Mouse (Mus musculus): ENCODE data around the gene Ubr7. TPM values are rescaled to one million over a fixed set of nuclear protein-coding genes. Genes with fewer than 3 reads are reported as not detected.

The Ubr7 gene
- polyA plus RNA-seq, 1 experiment: 9.3 TPM

DNA sequence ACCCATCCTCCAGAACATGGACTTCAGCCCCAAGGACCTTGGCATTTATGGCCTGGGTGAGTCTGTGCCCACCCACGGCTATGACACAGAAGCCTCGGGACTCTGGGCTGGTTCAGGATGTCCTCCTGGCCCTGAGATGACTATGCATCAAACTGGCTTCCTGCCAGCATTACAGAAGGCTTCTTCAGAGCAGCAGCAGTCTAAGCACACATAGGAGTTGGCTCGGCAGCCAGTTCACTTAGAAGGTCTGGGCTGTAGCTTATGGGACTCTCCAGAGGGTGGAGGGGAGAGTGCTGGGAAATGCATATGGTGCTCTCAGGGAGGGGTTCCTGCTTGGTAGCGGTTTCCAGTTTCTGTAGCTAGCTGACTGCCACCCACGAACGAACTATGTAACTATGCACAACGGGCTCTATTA is 32.0 kb upstream of the Ubr7 start:
- H3K4me3 ChIP-seq (ENCODE audit: extremely low read depth, insufficient read depth, insufficient read length): no peak overlapping the region
- no peak for DNase-seq (ENCODE audit: low read depth in 1 of 2, low spot score in 2 of 2)
- H3K4me1 ChIP-seq (ENCODE audit: control insufficient read depth, insufficient read depth, insufficient read length): peaks cover 8% of the 10 kb centered on the region; the same call in 1 of the 2 replicates
- H3K27me3 ChIP-seq (ENCODE audit: control insufficient read depth, insufficient read depth, low read length): no peaks in the 10 kb centered on the region
- WGBS: 65% methylated on average over 7 of the region's 7 CpGs
- no peak overlapping the region for H3K27ac ChIP-seq (ENCODE audit: insufficient read depth, low read length)
- no peaks in the 10 kb centered on the region for H3K36me3 ChIP-seq (ENCODE audit: control insufficient read depth, insufficient read depth, low read length)
- TF ChIP-seq CTCF (IDR thresholded peaks at IDR 0.05; ENCODE audit: extremely low read depth, insufficient read depth, insufficient read length, insufficient replicate concordance): no peak

DNA sequence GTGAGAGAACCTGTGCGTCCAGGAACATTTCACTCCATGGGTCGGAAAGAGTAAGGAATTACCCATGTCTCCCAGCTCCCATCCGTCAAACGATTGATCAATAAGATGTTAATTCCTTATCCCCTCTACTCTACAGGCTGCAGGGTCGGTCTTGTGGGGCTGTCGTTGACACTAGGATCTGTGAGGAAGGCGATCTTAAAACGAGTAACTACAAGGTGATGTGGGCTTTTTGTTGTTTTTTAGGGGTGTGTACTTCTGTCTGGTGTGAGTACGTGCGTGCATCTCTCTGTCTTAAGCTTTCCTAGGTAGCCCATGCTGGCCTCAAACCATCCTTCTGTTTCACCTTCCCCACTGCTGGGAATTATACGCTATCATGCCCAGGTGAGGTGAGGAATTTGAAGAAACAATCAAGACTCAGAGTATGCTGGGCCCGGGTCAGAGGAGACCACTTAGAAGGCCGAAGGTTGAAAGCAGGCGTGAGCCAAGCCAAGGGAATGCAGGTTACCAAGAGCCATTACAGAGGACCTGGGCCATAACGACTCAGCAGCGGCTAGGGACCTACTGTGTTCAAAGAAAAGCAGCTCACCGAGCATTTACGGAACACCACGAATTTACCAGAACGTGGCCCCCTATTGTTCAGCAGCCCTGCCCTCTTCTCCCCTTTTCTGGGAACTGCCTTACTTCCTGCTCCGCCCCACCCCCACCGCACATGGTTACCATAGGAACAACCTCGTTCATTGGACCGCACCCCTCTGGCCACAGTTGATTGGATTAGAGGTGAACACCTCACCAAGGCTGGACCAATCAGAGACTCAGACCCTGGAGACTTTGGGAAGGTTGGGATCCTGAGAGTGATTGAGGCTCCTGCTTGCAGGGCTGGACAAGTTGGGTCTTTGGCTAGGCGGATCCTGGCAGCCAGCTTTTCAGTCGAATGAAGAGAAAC is 27.6 kb upstream of the Ubr7 start:
- TF ChIP-seq POLR2A (IDR thresholded peaks at IDR 0.05; ENCODE audit: low read depth, low read length) (no peak), CTCF (IDR thresholded peaks at IDR 0.05; ENCODE audit: extremely low read depth, insufficient read depth, insufficient read length, insufficient replicate concordance) (no peak)
- Histone ChIP-seq H3K36me3 (ENCODE audit: control insufficient read depth, insufficient read depth, low read length) (no peaks in the 10 kb centered on the region), H3K27me3 (ENCODE audit: control insufficient read depth, insufficient read depth, low read length) (no peaks in the 10 kb centered on the region), H3K27ac (ENCODE audit: insufficient read depth, low read length) (no peak overlapping the region), H3K4me1 (ENCODE audit: control insufficient read depth, insufficient read depth, insufficient read length) (peaks cover 10% of the 10 kb centered on the region; the same call in 1 of the 2 replicates), H3K4me3 (ENCODE audit: extremely low read depth, insufficient read depth, insufficient read length) (peak overlapping the region; percentile 25; the same call in 1 of the 2 replicates)
- DNase-seq (ENCODE audit: low read depth in 1 of 2, low spot score in 2 of 2): peak in 1 of 2 experiments; percentile 40
- 51% methylated on average over 26 of the region's 26 CpGs for WGBS

DNA sequence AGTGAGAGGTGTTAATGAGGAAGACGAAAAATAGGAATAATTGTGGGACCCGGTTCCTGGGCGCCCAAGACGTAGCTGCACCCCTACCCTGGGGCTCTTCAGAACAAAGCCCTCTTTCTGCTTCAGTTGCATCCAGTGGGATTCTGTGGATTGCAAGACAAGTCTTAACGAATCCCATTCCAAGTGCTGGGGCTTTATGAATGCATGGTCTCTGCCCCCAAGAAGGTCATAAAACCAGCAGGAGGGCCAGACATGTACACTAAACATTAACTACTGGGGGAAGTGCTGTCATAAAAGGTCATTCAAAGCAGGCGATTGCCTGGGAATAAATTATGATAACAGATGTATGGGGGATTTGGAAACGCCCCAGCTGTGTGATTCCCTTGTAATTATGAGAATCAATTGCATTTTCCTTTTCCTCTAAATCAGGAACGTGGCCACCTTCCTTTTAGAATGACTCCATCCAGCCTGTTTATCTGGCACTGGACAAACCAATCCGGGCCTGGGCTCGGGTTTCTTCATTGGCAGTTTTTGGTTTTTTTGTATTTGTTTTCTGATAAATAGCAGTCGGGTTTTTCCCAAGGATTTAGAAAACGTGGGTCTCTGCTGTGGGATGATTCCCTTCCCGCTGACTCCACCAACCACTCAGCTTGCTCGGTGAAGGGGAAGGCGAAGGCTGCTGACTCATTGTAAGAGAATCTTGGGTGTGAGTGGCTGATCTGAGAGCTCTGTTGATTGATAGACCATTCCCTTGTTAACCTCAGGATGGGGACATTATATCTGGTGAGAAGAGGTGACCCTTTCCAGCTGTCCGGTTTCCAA is 26.8 kb upstream of the Ubr7 start:
- Histone ChIP-seq H3K27ac (ENCODE audit: insufficient read depth, low read length) (no peak overlapping the region), H3K36me3 (ENCODE audit: control insufficient read depth, insufficient read depth, low read length) (no peaks in the 10 kb centered on the region), H3K4me1 (ENCODE audit: control insufficient read depth, insufficient read depth, insufficient read length) (peaks cover 10% of the 10 kb centered on the region; the same call in 1 of the 2 replicates), H3K27me3 (ENCODE audit: control insufficient read depth, insufficient read depth, low read length) (no peaks in the 10 kb centered on the region), H3K4me3 (ENCODE audit: extremely low read depth, insufficient read depth, insufficient read length) (no peak overlapping the region)
- WGBS: 62% methylated on average over 16 of the region's 16 CpGs
- no peak for DNase-seq (ENCODE audit: low read depth in 1 of 2, low spot score in 2 of 2)
- TF ChIP-seq CTCF (IDR thresholded peaks at IDR 0.05; ENCODE audit: extremely low read depth, insufficient read depth, insufficient read length, insufficient replicate concordance): no peak
- no peak for TF ChIP-seq POLR2A (IDR thresholded peaks at IDR 0.05; ENCODE audit: low read depth, low read length)

DNA sequence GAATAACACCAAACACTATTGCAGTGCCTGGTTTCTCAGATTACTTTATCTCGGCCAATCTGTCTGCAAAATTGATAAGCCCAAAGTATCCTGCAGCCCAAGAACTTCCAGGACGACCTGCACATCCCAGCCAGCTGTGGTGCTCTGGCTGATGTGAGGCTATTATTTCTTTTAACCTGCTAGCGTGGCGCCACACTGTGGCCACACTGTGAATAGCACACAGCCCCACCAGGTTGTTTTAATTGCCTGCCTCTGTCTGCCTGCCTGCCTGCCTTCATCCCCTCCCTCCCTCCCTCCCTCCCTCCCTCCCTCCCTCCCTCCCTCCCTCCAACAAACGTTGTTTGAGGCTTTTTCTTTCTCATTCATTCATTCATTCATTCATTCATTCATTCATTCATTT is 24.4 kb upstream of the Ubr7 start:
- H3K36me3 ChIP-seq (ENCODE audit: control insufficient read depth, insufficient read depth, low read length): no peaks in the 10 kb centered on the region
- no peak overlapping the region for H3K27ac ChIP-seq (ENCODE audit: insufficient read depth, low read length)
- peak in 1 of 2 experiments; percentile 43 for DNase-seq (ENCODE audit: low read depth in 1 of 2, low spot score in 2 of 2)
- H3K27me3 ChIP-seq (ENCODE audit: control insufficient read depth, insufficient read depth, low read length): no peaks in the 10 kb centered on the region
- TF ChIP-seq POLR2A (IDR thresholded peaks at IDR 0.05; ENCODE audit: low read depth, low read length): no peak
- peak; percentile 76; the same call in 1 of the 2 replicates for TF ChIP-seq CTCF (IDR thresholded peaks at IDR 0.05; ENCODE audit: extremely low read depth, insufficient read depth, insufficient read length, insufficient replicate concordance)
- H3K4me3 ChIP-seq (ENCODE audit: extremely low read depth, insufficient read depth, insufficient read length): no peak overlapping the region
- peaks cover 10% of the 10 kb centered on the region; the same call in 1 of the 2 replicates for H3K4me1 ChIP-seq (ENCODE audit: control insufficient read depth, insufficient read depth, insufficient read length)
- WGBS: 17% methylated on average over 4 of the region's 5 CpGs

DNA sequence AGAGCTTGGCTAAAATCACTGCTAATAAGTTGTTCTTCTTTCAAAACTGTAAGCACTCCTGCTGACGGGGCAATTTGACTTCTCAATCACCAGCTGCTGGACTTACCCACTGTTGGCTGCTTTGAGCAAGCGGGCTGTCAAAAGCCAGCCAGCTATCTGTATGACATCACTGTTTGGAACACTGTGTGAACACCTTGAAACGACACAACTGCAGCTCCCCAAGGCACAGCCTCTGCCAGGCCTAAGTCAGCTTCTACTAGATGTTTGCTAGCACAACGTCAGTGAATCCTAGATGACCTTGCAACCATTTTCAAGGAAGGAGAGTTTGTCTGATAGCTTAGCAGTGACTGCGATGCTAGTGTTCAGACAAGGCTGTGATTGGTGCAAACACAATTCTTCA is 18.7 kb upstream of the Ubr7 start:
- Histone ChIP-seq H3K27me3 (ENCODE audit: control insufficient read depth, insufficient read depth, low read length) (no peaks in the 10 kb centered on the region), H3K27ac (ENCODE audit: insufficient read depth, low read length) (no peak overlapping the region), H3K4me1 (ENCODE audit: control insufficient read depth, insufficient read depth, insufficient read length) (peaks cover 2% of the 10 kb centered on the region; the same call in 1 of the 2 replicates), H3K4me3 (ENCODE audit: extremely low read depth, insufficient read depth, insufficient read length) (no peak overlapping the region), H3K36me3 (ENCODE audit: control insufficient read depth, insufficient read depth, low read length) (no peaks in the 10 kb centered on the region)
- TF ChIP-seq POLR2A (IDR thresholded peaks at IDR 0.05; ENCODE audit: low read depth, low read length) (no peak), CTCF (IDR thresholded peaks at IDR 0.05; ENCODE audit: extremely low read depth, insufficient read depth, insufficient read length, insufficient replicate concordance) (no peak)
- 83% methylated on average over 5 of the region's 5 CpGs for WGBS
- DNase-seq (ENCODE audit: low read depth in 1 of 2, low spot score in 2 of 2): no peak

DNA sequence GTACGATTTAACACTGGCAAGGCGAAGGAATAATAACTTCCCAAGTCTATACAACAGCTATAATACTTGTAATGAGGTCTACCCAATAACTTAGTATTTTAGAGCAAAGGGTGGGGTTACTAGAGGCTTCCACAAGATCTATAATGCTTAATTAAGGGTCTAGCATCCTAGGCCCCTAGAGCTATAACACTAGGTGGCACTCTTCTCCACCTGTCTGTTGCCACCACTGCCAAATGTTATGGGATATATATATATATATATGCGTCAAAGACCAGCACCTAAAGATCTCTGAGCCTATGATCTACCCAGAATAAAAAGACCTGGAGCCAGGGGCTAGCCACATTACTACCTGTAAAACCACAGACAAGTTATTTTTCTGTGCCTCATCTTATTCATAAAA is 17.5 kb upstream of the Ubr7 start:
- Histone ChIP-seq H3K4me3 (ENCODE audit: extremely low read depth, insufficient read depth, insufficient read length) (no peak overlapping the region), H3K27ac (ENCODE audit: insufficient read depth, low read length) (no peak overlapping the region), H3K27me3 (ENCODE audit: control insufficient read depth, insufficient read depth, low read length) (no peaks in the 10 kb centered on the region), H3K4me1 (ENCODE audit: control insufficient read depth, insufficient read depth, insufficient read length) (peaks cover 2% of the 10 kb centered on the region; the same call in 1 of the 2 replicates), H3K36me3 (ENCODE audit: control insufficient read depth, insufficient read depth, low read length) (no peaks in the 10 kb centered on the region)
- 68% methylated on average over 3 of the region's 3 CpGs for WGBS
- peak; percentile 22 to 26 for DNase-seq (ENCODE audit: low read depth in 1 of 2, low spot score in 2 of 2)
- TF ChIP-seq CTCF (IDR thresholded peaks at IDR 0.05; ENCODE audit: extremely low read depth, insufficient read depth, insufficient read length, insufficient replicate concordance) (no peak), POLR2A (IDR thresholded peaks at IDR 0.05; ENCODE audit: low read depth, low read length) (no peak)

Data from spleen, adult 2 months (tissue).